Mouse (Mus musculus) heart, embryonic 14.5 days (tissue): ENCODE measurements around the gene Ddx46. TPM values are rescaled to one million over a fixed set of nuclear protein-coding genes. Genes with fewer than 3 reads are reported as not detected.
A peak's percentile ranks its signal among the peaks of the same experiment; 100 is the strongest.

Source experiments
- ATAC-seq: fragments of 200-750 bp; cut with Nextera tagmentation; 2 replicates; pipeline ENCODE4 v1.8.0; 2017; ENCODE audit warnings: low read depth, moderate TSS enrichment; ENCODE audit not compliant: insufficient number of reproducible peaks, insufficient read depth, low FRiP score
- H3K27ac ChIP-seq, 2 experiments: fragments of 200-500 bp in 1 of 2; fragments of 300-500 bp in 1 of 2; sonication (generic) in 1 of 2; replicated peaks in 1 of 2; 2 replicates each; pipeline ENCODE4 v1.5.1; 2012 to 2014; ENCODE audit warnings: low read depth in 2 of 2, low read length in 2 of 2, control low read depth in 1 of 2, mild to moderate bottlenecking in 1 of 2, mixed read lengths in 1 of 2; ENCODE audit not compliant: control insufficient read depth in 1 of 2, insufficient read depth in 1 of 2
- H3K27me3 ChIP-seq: fragments of 300-500 bp; sonication (generic); 2 replicates; pipeline ENCODE4 v1.6.1; 2014; ENCODE audit warnings: mild to moderate bottlenecking, low read length, control low read depth; ENCODE audit not compliant: control insufficient read depth, insufficient read depth
- H3K36me3 ChIP-seq: fragments of 300-500 bp; sonication (generic); 2 replicates; pipeline ENCODE4 v1.6.1; 2014; ENCODE audit warnings: mild to moderate bottlenecking, control low read depth, low read length, mixed read lengths; ENCODE audit not compliant: control insufficient read depth, insufficient read depth
- H3K4me1 ChIP-seq, 2 experiments: fragments of 200-500 bp in 1 of 2; fragments of 300-500 bp in 1 of 2; sonication (generic) in 1 of 2; 2 replicates each; pipeline ENCODE4 v1.6.1; 2012 to 2014; ENCODE audit warnings: low read length in 2 of 2, control low read depth in 1 of 2, mixed read lengths in 1 of 2; ENCODE audit not compliant: control insufficient read depth in 2 of 2, insufficient read depth in 2 of 2
- H3K4me2 ChIP-seq: fragments of 300-500 bp; sonication (generic); 2 replicates; pipeline ENCODE4 v1.6.1; 2014; ENCODE audit warnings: mild to moderate bottlenecking, low read length
- H3K4me3 ChIP-seq, 2 experiments: fragments of 200-500 bp in 1 of 2; fragments of 300-500 bp in 1 of 2; sonication (generic) in 1 of 2; 2 replicates each; pipeline ENCODE4 v1.5.1; 2012 to 2014; ENCODE audit warnings: low read length in 2 of 2, mild to moderate bottlenecking in 2 of 2, control low read depth in 1 of 2, low read depth in 1 of 2, moderate library complexity in 1 of 2; ENCODE audit not compliant: control insufficient read depth in 1 of 2, insufficient read depth in 1 of 2
- H3K9ac ChIP-seq: fragments of 300-500 bp; sonication (generic); 2 replicates; pipeline ENCODE4 v1.6.1; 2014; ENCODE audit warnings: mild to moderate bottlenecking, low read length
- H3K9me3 ChIP-seq: fragments of 300-500 bp; sonication (generic); 2 replicates; pipeline ENCODE4 v1.6.1; 2016; ENCODE audit warnings: low read length, control low read depth; ENCODE audit not compliant: control insufficient read depth
- WGBS: fragments of 180-500 bp; shearing (Covaris S2); extraction: QIAGEN DNeasy Blood & Tissue Kit; methylation state at CpG from one replicate; pipeline ENCODE4 v1.1.7; 2014; 5-methylcytosine and 5-hydroxymethylcytosine counted together
- polyA plus RNA-seq: library from polyadenylated mRNA; unstranded; fragments of >200 nt; fragmentation: Nextera tagmentation; extraction: Ambion mirVana; gene quantifications from 2 replicates; pipeline ENCODE4 v1.2.1, GENCODE M21; 2014

The Ddx46 gene
- polyA plus RNA-seq, result 22.0 and 22.8 TPM in 2 replicates

DNA sequence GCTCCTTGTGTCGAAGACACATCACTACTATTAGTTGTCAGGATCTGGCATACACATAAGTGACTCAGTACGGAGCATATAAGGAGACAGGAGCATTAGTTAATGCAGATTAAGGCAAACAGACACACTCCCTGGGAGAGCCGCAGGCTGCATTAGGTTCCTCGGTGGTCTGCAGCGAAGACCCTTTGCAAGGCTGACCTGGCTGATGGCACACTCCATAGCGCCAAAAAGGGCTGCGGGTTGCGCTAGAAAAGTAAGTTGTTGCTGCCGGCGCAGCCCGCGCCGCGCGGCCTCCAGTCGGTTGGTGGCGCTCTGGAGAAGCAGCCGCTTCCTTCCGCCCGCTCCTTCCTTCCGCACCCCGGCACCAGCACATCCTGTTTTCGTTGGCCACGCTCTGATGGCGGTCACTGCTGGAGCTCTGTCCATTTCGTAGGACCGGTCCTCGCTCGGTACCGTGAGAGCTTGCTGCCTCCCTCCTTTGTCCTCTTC lies at the start of gene Ddx46:
TSS of gene Ddx46 (plus strand) at position 389 of the 489 bp plus-strand sequence.
- WGBS, result 4% methylated on average over 29 of the region's 30 CpGs
- peaks cover 63% of the 10 kb centered on the region for H3K36me3 ChIP-seq
- peaks cover 0 to 11% of the 10 kb centered on the region in 2 experiments; a peak in 2 of 4 replicates for H3K4me1 ChIP-seq
- H3K27me3 ChIP-seq, result no peaks in the 10 kb centered on the region
- ATAC-seq, result peak; percentile 76; the same call in 1 of the 2 replicates
- peak within 1 kb of the TSS; percentile 93 for H3K9ac ChIP-seq
- H3K4me2 ChIP-seq, result peak within 1 kb of the TSS; percentile 90
- H3K4me3 ChIP-seq, result peak within 1 kb of the TSS; percentile 98 to 99
- no peak within 1 kb of the TSS; a peak in 1 of 4 replicates for H3K27ac ChIP-seq
- no peaks in the 10 kb centered on the region for H3K9me3 ChIP-seq

DNA sequence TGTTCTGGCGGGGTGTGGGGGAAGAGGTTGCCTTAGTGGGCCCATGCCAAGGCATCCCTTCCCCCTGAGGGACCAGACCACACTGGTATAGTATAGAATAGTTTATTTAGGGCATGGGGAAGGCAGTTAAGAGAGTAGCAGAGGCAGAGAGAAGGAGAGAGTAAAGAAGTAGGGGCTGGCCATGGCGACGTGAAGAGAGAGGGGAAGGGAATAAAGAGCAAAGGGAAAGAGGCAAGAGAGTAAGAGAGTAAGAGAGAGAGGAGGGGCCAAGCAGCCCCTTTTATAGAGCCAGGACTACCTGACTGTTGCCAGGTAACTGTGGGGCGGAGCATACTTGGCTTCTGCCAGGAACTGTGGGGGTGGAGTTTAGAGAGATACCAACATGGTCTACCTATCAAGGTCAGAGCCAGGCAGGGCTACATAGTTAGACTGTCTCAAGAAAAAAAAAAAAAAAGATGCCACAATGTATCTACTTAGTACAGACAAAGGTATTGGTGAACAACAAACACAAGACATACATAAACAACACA lies 42.8 kb upstream of the Ddx46 start:
- Histone ChIP-seq H3K27ac (no peak overlapping the region), H3K9me3 (no peaks in the 10 kb centered on the region), H3K9ac (no peak overlapping the region), H3K4me3 (no peak overlapping the region), H3K27me3 (no peaks in the 10 kb centered on the region), H3K36me3 (peaks cover 28% of the 10 kb centered on the region), H3K4me1 (peaks cover 2 to 12% of the 10 kb centered on the region in 2 experiments; a peak in 3 of 4 replicates), H3K4me2 (no peak overlapping the region)
- WGBS, result 77% methylated on average over 4 of the region's 4 CpGs
- ATAC-seq, result no peak

DNA sequence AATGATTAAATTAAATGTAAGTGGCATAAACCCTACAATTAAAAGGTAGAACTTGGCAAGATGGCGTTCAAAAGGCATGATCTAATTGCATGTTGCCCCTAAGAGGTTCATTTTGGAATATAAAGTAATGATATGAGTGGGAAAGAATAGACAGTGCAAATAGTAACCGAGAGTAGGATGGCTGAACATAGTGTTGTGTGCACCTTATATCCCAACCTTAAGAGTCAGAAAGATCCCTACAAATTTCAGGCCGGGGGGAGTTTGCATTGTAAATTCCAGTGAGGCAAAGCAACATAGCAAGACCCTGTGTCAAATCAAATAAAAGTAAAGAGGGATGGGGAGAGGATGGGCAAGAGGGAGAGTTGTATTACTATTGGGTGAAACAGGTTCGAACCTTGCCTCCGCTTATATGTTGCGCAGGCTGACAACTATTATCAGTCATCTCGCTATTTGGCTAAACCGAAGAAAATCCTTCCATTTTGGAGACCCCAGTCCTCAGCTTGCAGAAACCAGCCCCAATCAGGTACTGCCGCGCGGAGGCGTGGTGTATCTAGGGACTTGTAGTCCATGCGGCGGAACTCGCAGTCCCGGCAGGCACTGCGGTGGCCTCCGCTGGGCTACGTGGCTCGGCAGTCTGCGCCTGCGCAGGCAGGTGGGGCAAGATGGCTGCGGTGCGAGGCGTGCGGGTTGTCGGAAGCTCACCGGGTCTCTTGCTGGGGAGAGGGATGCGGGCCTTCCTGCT lies 42.1 kb upstream of the Ddx46 start:
- Histone ChIP-seq H3K27me3 (no peaks in the 10 kb centered on the region), H3K4me3 (peak overlapping the region; percentile 60 to 84), H3K9me3 (no peaks in the 10 kb centered on the region), H3K9ac (peak overlapping the region; percentile 78), H3K4me2 (peak overlapping the region; percentile 70), H3K36me3 (peaks cover 35% of the 10 kb centered on the region), H3K27ac (peak overlapping the region; percentile 67 to 68; a peak in 3 of 4 replicates), H3K4me1 (peaks cover 2 to 12% of the 10 kb centered on the region in 2 experiments; a peak in 3 of 4 replicates)
- WGBS, result 5% methylated on average over 29 of the region's 29 CpGs
- peak; percentile 96 for ATAC-seq

DNA sequence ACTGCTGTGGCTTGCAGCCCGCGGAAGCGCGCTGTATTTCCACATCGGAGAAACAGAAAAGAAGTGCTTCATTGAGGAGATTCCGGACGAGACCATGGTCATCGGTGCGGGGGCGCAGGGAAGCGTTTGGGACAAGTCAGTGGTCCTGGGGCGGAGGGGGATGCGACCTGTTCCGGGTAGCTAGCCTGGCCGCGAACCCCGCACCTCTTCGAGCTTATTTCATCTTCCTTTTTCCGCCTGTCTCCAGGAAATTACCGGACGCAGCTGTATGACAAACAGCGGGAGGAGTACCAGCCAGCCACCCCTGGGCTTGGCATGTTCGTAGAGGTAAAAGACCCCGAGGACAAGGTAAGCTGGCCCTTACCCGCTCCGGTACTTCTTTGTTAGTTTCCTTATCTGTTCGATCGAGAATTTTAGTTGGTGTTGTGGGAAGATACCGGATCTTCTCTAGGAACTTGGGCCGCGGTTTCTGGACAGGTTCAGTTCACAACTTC lies 41.5 kb upstream of the Ddx46 start:
- Histone ChIP-seq H3K36me3 (peaks cover 41% of the 10 kb centered on the region), H3K9ac (peak overlapping the region; percentile 78), H3K27ac (peak overlapping the region; percentile 67 to 68; a peak in 3 of 4 replicates), H3K4me3 (peak overlapping the region; percentile 60 to 84), H3K4me2 (peak overlapping the region; percentile 70), H3K4me1 (peaks cover 2 to 12% of the 10 kb centered on the region in 2 experiments; a peak in 3 of 4 replicates), H3K27me3 (no peaks in the 10 kb centered on the region), H3K9me3 (no peaks in the 10 kb centered on the region)
- peak; percentile 49 for ATAC-seq
- under 1% methylated on average over 31 of the region's 31 CpGs for WGBS

DNA sequence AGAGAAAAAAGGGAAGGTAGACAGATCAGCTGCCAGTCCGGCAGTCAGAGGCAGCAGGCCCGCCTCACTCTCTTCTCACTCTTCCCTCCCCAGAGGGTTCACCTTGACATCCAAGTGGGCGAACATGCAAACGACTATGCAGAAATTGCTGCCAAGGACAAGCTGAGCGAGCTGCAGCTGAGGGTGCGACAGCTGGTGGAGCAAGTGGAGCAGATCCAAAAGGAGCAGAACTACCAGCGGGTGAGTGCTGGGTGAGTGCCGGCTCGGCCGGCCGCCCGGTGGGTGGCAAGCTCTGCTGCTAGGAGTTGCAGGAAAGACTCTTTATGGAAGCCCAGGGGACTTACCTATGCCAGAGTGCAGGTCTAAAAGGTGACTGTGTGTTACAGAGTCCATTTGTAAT lies 39.5 kb upstream of the Ddx46 start:
- 84% methylated on average over 12 of the region's 12 CpGs for WGBS
- H3K4me3 ChIP-seq, result no peak overlapping the region
- H3K4me2 ChIP-seq, result no peak overlapping the region
- ATAC-seq, result no peak
- no peak overlapping the region for H3K27ac ChIP-seq
- H3K9ac ChIP-seq, result no peak overlapping the region
- H3K27me3 ChIP-seq, result no peaks in the 10 kb centered on the region
- no peaks in the 10 kb centered on the region for H3K9me3 ChIP-seq
- peaks cover 2 to 17% of the 10 kb centered on the region in 2 experiments for H3K4me1 ChIP-seq
- H3K36me3 ChIP-seq, result peaks cover 41% of the 10 kb centered on the region

DNA sequence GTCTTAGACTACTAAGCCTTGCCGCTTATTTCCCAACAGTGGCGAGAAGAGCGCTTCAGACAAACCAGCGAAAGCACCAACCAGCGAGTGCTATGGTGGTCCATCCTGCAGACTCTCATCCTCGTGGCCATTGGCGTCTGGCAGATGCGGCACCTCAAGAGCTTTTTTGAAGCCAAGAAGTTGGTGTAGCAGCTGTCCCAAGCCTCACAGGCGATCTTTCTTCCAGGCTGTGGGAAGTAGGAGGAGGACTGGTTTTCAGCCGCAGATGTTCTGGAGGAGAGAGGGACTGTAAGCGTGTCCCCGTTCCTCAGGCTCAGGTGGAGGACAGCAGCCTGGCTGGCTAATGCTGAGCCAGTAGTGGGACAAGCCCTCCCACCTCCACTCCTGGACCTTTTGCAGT lies 38.0 kb upstream of the Ddx46 start:
- no peak overlapping the region for H3K4me3 ChIP-seq
- H3K27ac ChIP-seq, result no peak overlapping the region
- H3K9ac ChIP-seq, result no peak overlapping the region
- WGBS, result 94% methylated on average over 12 of the region's 12 CpGs
- H3K27me3 ChIP-seq, result no peaks in the 10 kb centered on the region
- peaks cover 41% of the 10 kb centered on the region for H3K36me3 ChIP-seq
- ATAC-seq, result no peak
- peaks cover 2 to 22% of the 10 kb centered on the region in 2 experiments for H3K4me1 ChIP-seq
- no peaks in the 10 kb centered on the region for H3K9me3 ChIP-seq
- no peak overlapping the region for H3K4me2 ChIP-seq

DNA sequence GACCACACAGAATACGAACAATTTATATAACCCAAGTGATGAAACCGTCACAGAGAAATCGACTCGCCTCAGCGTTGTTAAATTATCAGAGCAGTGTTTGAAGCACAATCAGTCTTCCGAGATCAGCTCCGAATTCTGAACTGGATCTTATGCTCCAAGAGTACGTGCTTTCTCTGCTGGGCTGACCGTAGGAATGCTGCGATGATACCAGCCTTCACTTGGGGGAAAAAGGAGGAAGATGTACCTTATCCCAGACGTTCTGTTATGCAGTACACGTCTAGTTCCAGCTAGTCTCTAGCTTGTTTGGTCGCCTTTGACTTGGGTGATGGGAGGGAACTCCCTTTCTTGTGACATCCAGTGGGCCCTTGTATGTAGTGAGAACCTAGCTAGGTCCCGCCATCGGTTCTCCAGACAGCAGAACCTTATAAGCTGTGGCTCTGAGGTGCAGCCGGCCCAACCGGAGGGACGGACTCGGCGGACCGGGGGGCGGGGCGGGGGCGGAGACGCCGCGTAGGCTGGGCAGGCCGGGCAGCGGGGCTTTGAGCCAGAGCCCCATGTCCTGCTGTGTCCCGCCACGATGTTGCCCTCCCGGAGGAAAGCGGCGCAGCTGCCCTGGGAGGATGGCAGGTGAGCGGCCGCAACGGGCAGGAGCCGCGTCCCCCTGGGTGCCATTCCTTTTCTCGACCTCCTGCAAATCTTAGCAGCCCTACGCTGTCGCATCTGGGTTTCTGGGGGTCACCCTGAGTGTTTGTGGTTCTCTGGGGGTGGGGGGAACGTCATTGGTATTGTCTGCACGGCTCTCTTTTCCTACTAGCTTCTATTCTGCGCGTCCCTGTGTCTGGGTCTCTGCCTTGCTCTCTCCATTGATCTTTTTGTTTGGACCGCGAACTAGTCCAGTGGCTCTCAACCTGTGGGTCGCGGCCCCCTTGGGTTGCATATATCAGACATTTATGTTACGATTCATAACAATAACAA lies 35.0 kb upstream of the Ddx46 start, which contains the start of gene B4galt7:
TSS of gene B4galt7 (plus strand) at position 331 of the 975 bp plus-strand sequence.
- Histone ChIP-seq H3K27ac (peak within 1 kb of the TSS in 1 of 2 experiments; percentile 24; a peak in 2 of 4 replicates), H3K36me3 (peaks cover 49% of the 10 kb centered on the region)
- 8% methylated on average over 50 of the region's 51 CpGs for WGBS

More for the DNA sequence above, 35.0 kb upstream of the Ddx46 start, which contains the start of gene B4galt7:
- peak; percentile 85 for ATAC-seq
- peaks cover 0 to 10% of the 10 kb centered on the region in 2 experiments; a peak in 2 of 4 replicates for H3K4me1 ChIP-seq
- H3K9ac ChIP-seq, result peak within 1 kb of the TSS; percentile 92
- no peaks in the 10 kb centered on the region for H3K27me3 ChIP-seq
- peak within 1 kb of the TSS; percentile 82 to 84 for H3K4me3 ChIP-seq
- no peaks in the 10 kb centered on the region for H3K9me3 ChIP-seq
- H3K4me2 ChIP-seq, result peak within 1 kb of the TSS; percentile 79
